Mouse (Mus musculus): ENCODE data around the gene Zyx. TPM values are rescaled to one million over a fixed set of nuclear protein-coding genes. Genes with fewer than 3 reads are reported as not detected.

The Zyx gene
- total RNA-seq, 2 experiments from 2014 or later = 161 to 166 TPM

GRCm38 (mm10) chr6:42398998-42399397 is 49.6 kb downstream of the Zyx start:
- no peak for DNase-seq

GRCm38 (mm10) chr6:42399938-42400337 is 50.5 kb downstream of the Zyx start, which contains the start of gene Tas2r143:
TSS of gene Tas2r143 (plus strand) at chr6:42400238.
- no peak for DNase-seq

GRCm38 (mm10) chr6:42405134-42405533 is 55.7 kb downstream of the Zyx start, which contains the start of gene Tas2r135:
TSS of gene Tas2r135 (plus strand) at chr6:42405434.
- DNase-seq = no peak

Other genes with a start within 250 kb of the Zyx start
- not detected for gene Tas2r139, start 208.7 kb upstream of the Zyx start, total RNA-seq (2021)
- gene Tas2r144, start 134.3 kb upstream of the Zyx start, total RNA-seq (2021) = not detected
- gene Gstk1, start 103.7 kb upstream of the Zyx start, total RNA-seq (2021) = 10 to 100 TPM; 28.7 to 29.3 TPM
- under 1 TPM in 1 of 2 experiments, not detected in 1; 0.38 TPM for gene Tmem139, start 87.7 kb upstream of the Zyx start, total RNA-seq (2021)
- 10 to 100 TPM; 33.6 to 34.3 TPM for gene Casp2, start 84.6 kb upstream of the Zyx start, total RNA-seq (2021)
- 1 to 10 TPM; 1.9 to 3.0 TPM for gene Clcn1, start 62.9 kb upstream of the Zyx start, total RNA-seq (2021)
- gene Fam131b, start 25.0 kb upstream of the Zyx start, total RNA-seq (2021) = 1 to 10 TPM; 1.6 to 1.7 TPM
- under 1 TPM; 0.52 to 0.70 TPM for gene Epha1, start 23.6 kb downstream of the Zyx start, total RNA-seq (2021)
- gene Tas2r143, start 50.6 kb downstream of the Zyx start, total RNA-seq (2021) = under 1 TPM in 1 of 2 experiments, not detected in 1; 0.41 TPM
- gene Tas2r135, start 55.8 kb downstream of the Zyx start, total RNA-seq (2021) = under 1 TPM; 0.24 to 0.25 TPM
- not detected for gene Tas2r126, start 84.9 kb downstream of the Zyx start, total RNA-seq (2021)
- not detected for gene Olfr458, start 115.6 kb downstream of the Zyx start, total RNA-seq (2021)
- not detected for gene Olfr457, start 126.7 kb downstream of the Zyx start, total RNA-seq (2021)
- not detected for gene Olfr456, start 137.6 kb downstream of the Zyx start, total RNA-seq (2021)
- not detected for gene Olfr455, start 198.0 kb downstream of the Zyx start, total RNA-seq (2021)
- not detected for gene Tcaf3, start 248.1 kb downstream of the Zyx start, total RNA-seq (2021)

Data from heart, postnatal 4 days (tissue).